Mouse (Mus musculus): ENCODE data around the gene Pth2. TPM values are rescaled to one million over a fixed set of nuclear protein-coding genes. Genes with fewer than 3 reads are reported as not detected.

Pth2 gene
- polyA plus RNA-seq, 2 experiments = not detected

DNA sequence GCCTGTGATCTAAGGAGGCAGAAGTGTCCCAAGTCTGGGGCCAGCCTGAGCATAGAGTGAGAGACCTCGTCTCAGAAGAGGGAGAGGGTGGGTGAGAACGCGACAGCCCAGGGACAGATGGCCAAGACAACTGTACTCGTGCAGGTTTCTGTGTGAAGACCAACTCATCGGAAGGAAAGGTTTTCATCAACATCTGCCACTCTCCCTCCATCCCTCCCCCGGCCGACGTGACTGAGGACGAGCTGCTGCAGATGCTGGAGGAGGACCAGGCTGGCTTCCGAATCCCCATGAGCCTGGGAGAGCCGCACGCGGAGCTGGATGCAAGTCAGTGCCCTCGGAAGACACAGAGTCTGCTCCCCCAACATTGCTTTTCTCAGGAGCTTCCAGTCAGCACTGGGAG is 23.3 kb upstream of the Pth2 start:
- TF ChIP-seq EP300 (IDR thresholded peaks at IDR 0.05; ENCODE audit: low read depth) (no peak), CTCF (IDR thresholded peaks at IDR 0.05; ENCODE audit: low read depth) (no peak)
- Histone ChIP-seq H3K27me3 (ENCODE audit: control insufficient read depth, insufficient read depth, low read length) (peaks cover 2% of the 10 kb centered on the region), H3K36me3 (replicated peaks; ENCODE audit: control insufficient read depth, insufficient read depth, low read depth) (no peaks in the 10 kb centered on the region), H3K4me1 (replicated peaks; ENCODE audit: control insufficient read depth in 2 of 2, insufficient read depth in 2 of 2, low read length in 1 of 2) (peaks cover 6 to 12% of the 10 kb centered on the region in 2 experiments; a peak in 3 of 4 replicates), H3K27ac (no peak overlapping the region), H3K4me3 (ENCODE audit: insufficient read depth in 1 of 2, low read depth in 2 of 2, low read length in 2 of 2) (no peak overlapping the region), H3K9me3 (ENCODE audit: control insufficient read depth, low read length) (no peaks in the 10 kb centered on the region), H3K4me2 (ENCODE audit: low read depth) (no peak overlapping the region), H3K9ac (replicated peaks) (no peak overlapping the region)
- ATAC-seq (ENCODE audit: insufficient read depth) = no peak
- 79% methylated on average over 14 of the region's 14 CpGs for WGBS (ENCODE audit: insufficient replicate concordance)
- DNase-seq (ENCODE audit: low read depth in 3 of 3, low spot score in 3 of 3) = no peak

DNA sequence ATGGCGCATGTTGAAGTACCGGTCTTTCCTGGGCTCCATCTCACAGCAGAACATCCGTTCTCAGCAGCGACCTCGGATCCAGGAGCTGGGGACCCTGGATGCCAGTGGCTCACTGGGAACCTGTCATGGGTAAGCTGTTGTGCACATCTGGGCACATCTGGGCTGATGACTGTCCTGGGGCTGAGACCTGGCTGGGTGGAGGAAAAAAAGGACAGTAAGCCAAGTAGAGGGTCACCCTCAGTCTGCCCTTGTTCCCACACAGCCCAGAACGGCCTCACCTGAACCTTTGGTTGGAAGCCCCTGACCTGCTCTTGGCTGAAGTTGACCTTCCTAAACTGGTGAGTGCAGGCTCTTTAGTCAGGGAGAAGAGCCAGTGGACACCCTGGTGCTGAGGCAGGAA is 21.8 kb upstream of the Pth2 start:
- TF ChIP-seq EP300 (IDR thresholded peaks at IDR 0.05; ENCODE audit: low read depth) = no peak
- TF ChIP-seq CTCF (IDR thresholded peaks at IDR 0.05; ENCODE audit: low read depth) = no peak
- no peaks in the 10 kb centered on the region for H3K36me3 ChIP-seq (replicated peaks; ENCODE audit: control insufficient read depth, insufficient read depth, low read depth)
- H3K27me3 ChIP-seq (ENCODE audit: control insufficient read depth, insufficient read depth, low read length) = peaks cover 17% of the 10 kb centered on the region
- H3K9ac ChIP-seq (replicated peaks) = no peak overlapping the region
- no peak overlapping the region for H3K27ac ChIP-seq
- peaks cover 3 to 5% of the 10 kb centered on the region in 2 experiments; a peak in 2 of 4 replicates for H3K4me1 ChIP-seq (replicated peaks; ENCODE audit: control insufficient read depth in 2 of 2, insufficient read depth in 2 of 2, low read length in 1 of 2)
- no peak overlapping the region for H3K4me2 ChIP-seq (ENCODE audit: low read depth)
- DNase-seq (ENCODE audit: low read depth in 3 of 3, low spot score in 3 of 3) (no peak), ATAC-seq (ENCODE audit: insufficient read depth) (no peak)
- 85% methylated on average over 6 of the region's 6 CpGs for WGBS (ENCODE audit: insufficient replicate concordance)
- no peaks in the 10 kb centered on the region for H3K9me3 ChIP-seq (ENCODE audit: control insufficient read depth, low read length)
- H3K4me3 ChIP-seq (ENCODE audit: insufficient read depth in 1 of 2, low read depth in 2 of 2, low read length in 2 of 2) = no peak overlapping the region

DNA sequence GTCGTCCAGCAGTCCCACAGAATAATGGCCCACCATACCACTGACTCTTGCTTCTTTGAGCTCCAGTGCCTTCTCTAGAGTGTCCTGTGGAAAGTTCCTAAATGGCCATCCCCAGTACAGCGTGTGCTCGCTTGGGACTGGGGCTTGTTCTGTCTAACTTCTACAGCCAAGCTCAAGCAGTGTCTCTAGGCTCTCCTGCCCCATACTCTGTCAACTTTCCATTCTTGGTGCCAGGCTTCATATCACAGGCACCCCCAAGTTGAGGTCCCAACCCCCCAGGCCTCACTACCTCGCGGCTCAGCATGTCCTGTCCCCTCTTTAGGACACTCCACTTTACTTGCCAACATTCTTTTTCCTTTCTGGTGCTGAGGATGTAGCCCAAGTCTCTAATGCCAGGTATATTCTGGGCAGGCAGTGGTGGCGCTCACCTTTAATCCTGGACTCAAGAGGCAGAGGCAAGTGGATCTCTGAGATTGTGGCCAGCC is 20.4 kb upstream of the Pth2 start:
- no peak for TF ChIP-seq CTCF (IDR thresholded peaks at IDR 0.05; ENCODE audit: low read depth)
- no peak for TF ChIP-seq EP300 (IDR thresholded peaks at IDR 0.05; ENCODE audit: low read depth)

DNA sequence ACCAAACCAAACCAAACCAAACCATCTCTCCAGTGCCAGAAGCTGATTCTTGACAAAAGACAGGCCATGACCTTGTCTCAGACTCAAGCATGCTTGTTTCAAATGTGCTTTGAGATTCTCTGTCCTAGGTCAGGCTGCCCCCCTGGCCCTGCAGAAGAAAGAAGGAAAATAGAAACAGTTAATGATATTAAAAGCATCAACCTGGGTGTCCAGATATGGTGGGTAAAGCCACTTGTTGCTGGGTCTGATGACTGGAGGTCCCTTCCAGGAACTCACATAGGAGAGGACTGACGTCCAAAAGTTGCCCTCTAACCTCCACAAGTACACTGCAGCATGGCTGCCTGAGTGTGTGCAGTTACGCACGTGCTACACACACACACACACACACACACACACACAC is 19.9 kb upstream of the Pth2 start:
- DNase-seq (ENCODE audit: low read depth in 3 of 3, low spot score in 3 of 3) (no peak), ATAC-seq (ENCODE audit: insufficient read depth) (no peak)
- TF ChIP-seq CTCF (IDR thresholded peaks at IDR 0.05; ENCODE audit: low read depth) (no peak), EP300 (IDR thresholded peaks at IDR 0.05; ENCODE audit: low read depth) (no peak)
- Histone ChIP-seq H3K4me1 (replicated peaks; ENCODE audit: control insufficient read depth in 2 of 2, insufficient read depth in 2 of 2, low read length in 1 of 2) (peaks cover 2 to 3% of the 10 kb centered on the region in 2 experiments; a peak in 1 of 4 replicates), H3K36me3 (replicated peaks; ENCODE audit: control insufficient read depth, insufficient read depth, low read depth) (no peaks in the 10 kb centered on the region), H3K27me3 (ENCODE audit: control insufficient read depth, insufficient read depth, low read length) (peaks cover 36% of the 10 kb centered on the region), H3K4me3 (ENCODE audit: insufficient read depth in 1 of 2, low read depth in 2 of 2, low read length in 2 of 2) (no peak overlapping the region), H3K9me3 (ENCODE audit: control insufficient read depth, low read length) (no peaks in the 10 kb centered on the region), H3K4me2 (ENCODE audit: low read depth) (no peak overlapping the region), H3K9ac (replicated peaks) (no peak overlapping the region), H3K27ac (no peak overlapping the region)
- 71% methylated on average over 3 of the region's 3 CpGs for WGBS (ENCODE audit: insufficient replicate concordance)

More for the DNA sequence above, 20.4 kb upstream of the Pth2 start:
- Histone ChIP-seq H3K4me2 (ENCODE audit: low read depth) (no peak overlapping the region), H3K27ac (no peak overlapping the region), H3K27me3 (ENCODE audit: control insufficient read depth, insufficient read depth, low read length) (peaks cover 31% of the 10 kb centered on the region), H3K36me3 (replicated peaks; ENCODE audit: control insufficient read depth, insufficient read depth, low read depth) (no peaks in the 10 kb centered on the region), H3K4me1 (replicated peaks; ENCODE audit: control insufficient read depth in 2 of 2, insufficient read depth in 2 of 2, low read length in 1 of 2) (peaks cover 2 to 3% of the 10 kb centered on the region in 2 experiments; a peak in 1 of 4 replicates), H3K9ac (replicated peaks) (no peak overlapping the region), H3K9me3 (ENCODE audit: control insufficient read depth, low read length) (no peaks in the 10 kb centered on the region), H3K4me3 (ENCODE audit: insufficient read depth in 1 of 2, low read depth in 2 of 2, low read length in 2 of 2) (no peak overlapping the region)
- ATAC-seq (ENCODE audit: insufficient read depth) = no peak
- WGBS (ENCODE audit: insufficient replicate concordance) = 70% methylated on average over 6 of the region's 6 CpGs
- no peak for DNase-seq (ENCODE audit: low read depth in 3 of 3, low spot score in 3 of 3)

DNA sequence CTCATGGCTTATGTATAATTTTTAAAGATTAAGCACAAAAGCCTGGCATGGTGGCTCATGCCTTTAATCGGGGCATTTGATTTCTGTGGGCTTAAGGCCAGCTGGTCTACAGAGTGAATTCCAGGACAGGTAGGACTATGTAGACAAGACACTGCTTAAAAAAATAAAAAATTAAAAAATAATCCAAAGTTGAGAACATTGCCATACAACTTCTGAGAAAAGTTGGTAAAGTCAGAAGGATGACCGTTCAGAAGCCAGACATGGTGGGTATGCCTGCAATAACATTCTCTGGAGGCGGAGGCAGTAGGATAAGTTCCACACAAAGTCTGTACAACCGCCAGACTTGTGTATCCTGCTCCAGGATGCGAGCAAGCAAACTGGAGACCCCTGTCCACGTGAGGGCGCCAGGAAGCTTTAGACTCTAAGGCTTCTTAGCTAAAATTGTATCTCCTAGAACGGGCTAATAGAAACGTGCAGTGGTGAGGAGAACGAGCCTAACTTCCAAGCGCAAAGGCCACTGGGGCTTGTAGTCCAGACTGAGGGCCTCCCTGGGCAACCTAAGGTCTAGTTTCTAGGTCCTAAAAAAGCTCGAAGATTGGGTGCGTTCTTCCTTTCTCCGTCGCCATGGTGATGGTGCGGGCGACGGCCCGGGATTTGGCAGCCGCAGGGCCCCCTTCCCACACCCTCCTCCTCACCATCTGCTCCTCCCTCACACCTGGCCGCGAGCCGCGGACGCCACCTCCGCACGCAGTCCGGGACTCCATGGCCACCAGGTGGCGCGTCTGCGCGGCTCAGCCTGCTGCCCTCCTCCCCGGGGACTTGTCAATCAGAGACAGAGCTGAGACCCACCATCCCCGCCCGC is 19.0 kb upstream of the Pth2 start:
- TF ChIP-seq CTCF (IDR thresholded peaks at IDR 0.05; ENCODE audit: low read depth) = peak; percentile 93
- no peak for TF ChIP-seq EP300 (IDR thresholded peaks at IDR 0.05; ENCODE audit: low read depth)
- H3K27me3 ChIP-seq (ENCODE audit: control insufficient read depth, insufficient read depth, low read length) = peaks cover 46% of the 10 kb centered on the region
- H3K36me3 ChIP-seq (replicated peaks; ENCODE audit: control insufficient read depth, insufficient read depth, low read depth) = no peaks in the 10 kb centered on the region
- H3K4me1 ChIP-seq (replicated peaks; ENCODE audit: control insufficient read depth in 2 of 2, insufficient read depth in 2 of 2, low read length in 1 of 2) = peaks cover 2 to 3% of the 10 kb centered on the region in 2 experiments; a peak in 1 of 4 replicates
- H3K4me2 ChIP-seq (ENCODE audit: low read depth) = peak overlapping the region; percentile 67
- H3K9ac ChIP-seq (replicated peaks) = no peak overlapping the region
- DNase-seq (ENCODE audit: low read depth in 3 of 3, low spot score in 3 of 3) (peak in 2 of 3 experiments; percentile 52 to 59), ATAC-seq (ENCODE audit: insufficient read depth) (peak; percentile 79)
- WGBS (ENCODE audit: insufficient replicate concordance) = 4% methylated on average over 35 of the region's 35 CpGs
- peak overlapping the region; percentile 39 for H3K4me3 ChIP-seq (ENCODE audit: insufficient read depth in 1 of 2, low read depth in 2 of 2, low read length in 2 of 2)
- no peaks in the 10 kb centered on the region for H3K9me3 ChIP-seq (ENCODE audit: control insufficient read depth, low read length)
- H3K27ac ChIP-seq = no peak overlapping the region
